Mouse (Mus musculus): ENCODE measurements at regions not wholly inside any gene's neighbourhood (a gene's known extent, or its start where the extent isn't known, plus 50 kb on each side); places are given as distances from the start of the nearest gene placed in this dataset.
A peak's percentile ranks its signal among the peaks of the same experiment; 100 is the strongest.

- ATAC-seq (no peak), DNase-seq (ENCODE audit: low spot score) (no peak)
- TF ChIP-seq CTCF (IDR thresholded peaks at IDR 0.05; ENCODE audit: low read depth): no peak
- H3K9me3 ChIP-seq (ENCODE audit: low read length): no peaks in the 10 kb centered on the region
- no peaks in the 10 kb centered on the region for H3K4me1 ChIP-seq (ENCODE audit: insufficient read depth, low read length)
- WGBS: 92% methylated on average over 4 of the region's 4 CpGs
- no peaks in the 10 kb centered on the region for H3K27me3 ChIP-seq (ENCODE audit: insufficient read depth, low read length)
- H3K27ac ChIP-seq: no peak overlapping the region
- no peak overlapping the region for H3K4me3 ChIP-seq (ENCODE audit: low read length)
- no peaks in the 10 kb centered on the region for H3K36me3 ChIP-seq (ENCODE audit: insufficient read depth, low read length)
- H3K4me2 ChIP-seq (ENCODE audit: low read depth, low read length): no peak overlapping the region
- no peak overlapping the region for H3K9ac ChIP-seq (replicated peaks; ENCODE audit: low read length)
Measured at GRCm38 (mm10) chr6:16704496-16704895, 193.7 kb downstream of the Tfec start.

GRCm38 (mm10) chr6:16703412-16703746, 194.9 kb downstream of the Tfec start:
- ATAC-seq (no peak), DNase-seq (ENCODE audit: low spot score) (no peak)
- no peaks in the 10 kb centered on the region for H3K36me3 ChIP-seq (ENCODE audit: insufficient read depth, low read length)
- 92% methylated on average over 3 of the region's 3 CpGs for WGBS
- H3K9me3 ChIP-seq (ENCODE audit: low read length): no peaks in the 10 kb centered on the region
- TF ChIP-seq CTCF (IDR thresholded peaks at IDR 0.05; ENCODE audit: low read depth): no peak
- H3K4me3 ChIP-seq (ENCODE audit: low read length): no peak overlapping the region
- no peak overlapping the region for H3K4me2 ChIP-seq (ENCODE audit: low read depth, low read length)
- H3K27me3 ChIP-seq (ENCODE audit: insufficient read depth, low read length): no peaks in the 10 kb centered on the region
- H3K27ac ChIP-seq: no peak overlapping the region
- H3K4me1 ChIP-seq (ENCODE audit: insufficient read depth, low read length): no peaks in the 10 kb centered on the region
- no peak overlapping the region for H3K9ac ChIP-seq (replicated peaks; ENCODE audit: low read length)

- Histone ChIP-seq H3K4me3 (ENCODE audit: low read length) (no peak overlapping the region), H3K9me3 (ENCODE audit: low read length) (no peaks in the 10 kb centered on the region), H3K27me3 (ENCODE audit: insufficient read depth, low read length) (no peaks in the 10 kb centered on the region), H3K9ac (replicated peaks; ENCODE audit: low read length) (no peak overlapping the region), H3K36me3 (ENCODE audit: insufficient read depth, low read length) (no peaks in the 10 kb centered on the region), H3K4me2 (ENCODE audit: low read depth, low read length) (no peak overlapping the region), H3K27ac (no peak overlapping the region), H3K4me1 (ENCODE audit: insufficient read depth, low read length) (no peaks in the 10 kb centered on the region)
- no peak for TF ChIP-seq CTCF (IDR thresholded peaks at IDR 0.05; ENCODE audit: low read depth)
- WGBS: 66% methylated on average over 7 of the region's 7 CpGs
- DNase-seq (ENCODE audit: low spot score): no peak
- no peak for ATAC-seq
Measured at GRCm38 (mm10) chr6:16702706-16703411, 195.4 kb downstream of the Tfec start.

GRCm38 (mm10) chr6:16697285-16697684, 201.0 kb downstream of the Tfec start:
- H3K9ac ChIP-seq (replicated peaks; ENCODE audit: low read length): no peak overlapping the region
- no peaks in the 10 kb centered on the region for H3K9me3 ChIP-seq (ENCODE audit: low read length)
- no peak overlapping the region for H3K4me2 ChIP-seq (ENCODE audit: low read depth, low read length)
- H3K4me1 ChIP-seq (ENCODE audit: insufficient read depth, low read length): no peaks in the 10 kb centered on the region
- TF ChIP-seq CTCF (IDR thresholded peaks at IDR 0.05; ENCODE audit: low read depth): no peak
- DNase-seq (ENCODE audit: low spot score) (no peak), ATAC-seq (no peak)
- no peak overlapping the region for H3K4me3 ChIP-seq (ENCODE audit: low read length)
- H3K27ac ChIP-seq: no peak overlapping the region
- no peaks in the 10 kb centered on the region for H3K36me3 ChIP-seq (ENCODE audit: insufficient read depth, low read length)
- no peaks in the 10 kb centered on the region for H3K27me3 ChIP-seq (ENCODE audit: insufficient read depth, low read length)
- WGBS: 55% methylated on average over 4 of the region's 4 CpGs

- ATAC-seq (0 out of 2 replicates have a peak, but pooled peaks have one; percentile 21), DNase-seq (ENCODE audit: low spot score) (peak; percentile 52)
Measured at GRCm38 (mm10) chr6:16668004-16668403, 230.2 kb downstream of the Tfec start.

GRCm38 (mm10) chr6:16667241-16667640, 231.0 kb downstream of the Tfec start:
- H3K4me3 ChIP-seq (ENCODE audit: low read length): no peak overlapping the region
- DNase-seq (ENCODE audit: low spot score) (no peak), ATAC-seq (no peak)
- no peak for TF ChIP-seq CTCF (IDR thresholded peaks at IDR 0.05; ENCODE audit: low read depth)
- no peaks in the 10 kb centered on the region for H3K36me3 ChIP-seq (ENCODE audit: insufficient read depth, low read length)
- H3K27me3 ChIP-seq (ENCODE audit: insufficient read depth, low read length): no peaks in the 10 kb centered on the region
- no peak overlapping the region for H3K27ac ChIP-seq
- peaks cover 5% of the 10 kb centered on the region; the same call in 1 of the 2 replicates for H3K9me3 ChIP-seq (ENCODE audit: low read length)
- 22% methylated on average over 6 of the region's 6 CpGs for WGBS
- H3K4me1 ChIP-seq (ENCODE audit: insufficient read depth, low read length): no peaks in the 10 kb centered on the region
- no peak overlapping the region for H3K4me2 ChIP-seq (ENCODE audit: low read depth, low read length)
- no peak overlapping the region for H3K9ac ChIP-seq (replicated peaks; ENCODE audit: low read length)

More at GRCm38 (mm10) chr6:16668004-16668403, 230.2 kb downstream of the Tfec start:
- H3K4me2 ChIP-seq (ENCODE audit: low read depth, low read length): no peak overlapping the region
- no peak overlapping the region for H3K4me3 ChIP-seq (ENCODE audit: low read length)
- H3K4me1 ChIP-seq (ENCODE audit: insufficient read depth, low read length): no peaks in the 10 kb centered on the region
- no peaks in the 10 kb centered on the region for H3K36me3 ChIP-seq (ENCODE audit: insufficient read depth, low read length)
- H3K27me3 ChIP-seq (ENCODE audit: insufficient read depth, low read length): no peaks in the 10 kb centered on the region
- no peak overlapping the region for H3K9ac ChIP-seq (replicated peaks; ENCODE audit: low read length)
- peaks cover 5% of the 10 kb centered on the region; the same call in 1 of the 2 replicates for H3K9me3 ChIP-seq (ENCODE audit: low read length)
- peak; percentile 45 for TF ChIP-seq CTCF (IDR thresholded peaks at IDR 0.05; ENCODE audit: low read depth)
- WGBS: 0% methylated on average over 2 of the region's 2 CpGs
- H3K27ac ChIP-seq: no peak overlapping the region

GRCm38 (mm10) chr6:16646269-16646668, 252.0 kb downstream of the Tfec start:
- Histone ChIP-seq H3K4me3 (ENCODE audit: low read length) (no peak overlapping the region), H3K4me2 (ENCODE audit: low read depth, low read length) (no peak overlapping the region), H3K9me3 (ENCODE audit: low read length) (no peaks in the 10 kb centered on the region), H3K36me3 (ENCODE audit: insufficient read depth, low read length) (no peaks in the 10 kb centered on the region), H3K27ac (no peak overlapping the region), H3K4me1 (ENCODE audit: insufficient read depth, low read length) (no peaks in the 10 kb centered on the region), H3K9ac (replicated peaks; ENCODE audit: low read length) (no peak overlapping the region), H3K27me3 (ENCODE audit: insufficient read depth, low read length) (no peaks in the 10 kb centered on the region)
- DNase-seq (ENCODE audit: low spot score): no peak
- ATAC-seq: no peak
- 94% methylated on average over 1 of the region's 1 CpGs for WGBS
- TF ChIP-seq CTCF (IDR thresholded peaks at IDR 0.05; ENCODE audit: low read depth): no peak

All from hindbrain, postnatal 0 days (tissue).